Mouse (Mus musculus) CH12.LX (cell line): ENCODE data around the gene Rpl9-ps1.

Experiments used
- CHD2 ChIP-seq: IDR thresholded peaks from 2 replicates; pipeline ENCODE4 v1.6.1; 2011; ENCODE audit warnings: low read length, improper control_type of control experiment
- CTCF ChIP-seq, 2 experiments: IDR thresholded peaks in 1 of 2; conservative IDR thresholded peaks in 1 of 2; 2 replicates each; pipeline ENCODE4 v1.5.1; 2011 to 2012; ENCODE audit warnings: low read depth in 2 of 2, low read length in 2 of 2, improper control_type of control experiment in 1 of 2, inconsistent platforms in 1 of 2, mild to moderate bottlenecking in 1 of 2, moderate library complexity in 1 of 2
- EP300 ChIP-seq: IDR thresholded peaks from 2 replicates; pipeline ENCODE4 v1.6.1; 2011; ENCODE audit warnings: low read length, improper control_type of control experiment
- PAX5 ChIP-seq: IDR thresholded peaks from 2 replicates; pipeline ENCODE4 v1.6.1; 2012; ENCODE audit warnings: low read length, inconsistent platforms, mixed read lengths
- POLR2A ChIP-seq: IDR thresholded peaks from 2 replicates; pipeline ENCODE4 v1.6.1; 2011; ENCODE audit warnings: low read depth, mild to moderate bottlenecking, improper control_type of control experiment, low read length
- RAD21 ChIP-seq: IDR thresholded peaks from 2 replicates; pipeline ENCODE4 v1.6.1; 2011; ENCODE audit warnings: low read depth, mild to moderate bottlenecking, low read length, improper control_type of control experiment, moderate library complexity
- USF1 ChIP-seq: IDR thresholded peaks from 2 replicates; pipeline ENCODE4 v1.6.1; 2014; ENCODE audit warnings: low read depth, mild to moderate bottlenecking, inconsistent platforms, low read length, improper control_type of control experiment

DNA sequence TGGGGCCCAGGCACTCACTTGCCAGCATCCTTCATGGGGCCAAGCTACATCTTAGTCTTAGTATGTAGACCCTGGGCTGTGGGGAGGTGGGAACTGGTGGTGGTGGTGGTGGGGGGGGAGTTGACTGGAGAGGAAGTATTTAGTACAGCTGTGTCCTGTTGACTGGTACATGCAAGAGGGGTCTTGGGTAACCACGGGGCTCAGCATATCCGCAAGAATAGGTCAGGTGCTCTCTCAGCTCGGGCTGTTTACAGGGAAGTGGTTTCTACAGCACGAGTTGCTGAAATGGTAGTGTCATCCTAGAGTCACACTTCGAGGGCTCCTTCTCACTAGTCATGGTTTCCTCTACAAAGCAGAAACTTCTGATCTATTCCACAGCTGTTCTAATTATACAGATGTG lies 5.3 kb downstream of the Rpl9-ps1 start:
- TF ChIP-seq USF1 (no peak; the same call in 1 of the 2 replicates), CTCF (conservative IDR thresholded peaks at IDR 0.05 in 1 of 2, IDR thresholded peaks at IDR 0.05 in 1 of 2; ENCODE audit: low read depth in 2 of 2, low read length in 2 of 2) (no peak), CHD2 (no peak), POLR2A (no peak), PAX5 (no peak), EP300 (no peak), RAD21 (no peak)
